Mouse (Mus musculus): ENCODE measurements around the gene Olfr1394. TPM values are rescaled to one million over a fixed set of nuclear protein-coding genes. Genes with fewer than 3 reads are reported as not detected.

Olfr1394 gene
- polyA plus RNA-seq, 1 experiment, result 0.02 TPM

GRCm38 (mm10) chr11:49114774-49115173, 39.4 kb upstream of the Olfr1394 start, which contains the start of gene Olfr1396:
Olfr1396 (minus strand) TSS chr11:49114874.
- Histone ChIP-seq H3K27ac (ENCODE audit: insufficient read depth, low read depth, low read length) (peak within 1 kb of the TSS; percentile 31; the same call in 1 of the 2 replicates), H3K4me1 (ENCODE audit: control insufficient read depth, insufficient read depth, low read length) (no peaks in the 10 kb centered on the region), H3K27me3 (replicated peaks; ENCODE audit: control insufficient read depth, insufficient read depth, low read length) (no peaks in the 10 kb centered on the region), H3K4me3 (ENCODE audit: insufficient read depth, low read depth, low read length) (no peak within 1 kb of the TSS), H3K36me3 (ENCODE audit: control insufficient read depth, insufficient read depth, low read length) (no peaks in the 10 kb centered on the region)
- DNase-seq, result no peak
- no peak for TF ChIP-seq CTCF (conservative IDR thresholded peaks at IDR 0.05; ENCODE audit: insufficient read depth, insufficient read length, low read depth, low read length)
- TF ChIP-seq POLR2A (IDR thresholded peaks at IDR 0.05; ENCODE audit: low read depth, low read length), result no peak

GRCm38 (mm10) chr11:49119635-49120034, 34.5 kb upstream of the Olfr1394 start:
- no peak for TF ChIP-seq CTCF (conservative IDR thresholded peaks at IDR 0.05; ENCODE audit: insufficient read depth, insufficient read length, low read depth, low read length)
- no peak for TF ChIP-seq POLR2A (IDR thresholded peaks at IDR 0.05; ENCODE audit: low read depth, low read length)
- no peak overlapping the region for H3K27ac ChIP-seq (ENCODE audit: insufficient read depth, low read depth, low read length)
- peak; percentile 52 for DNase-seq
- H3K4me3 ChIP-seq (ENCODE audit: insufficient read depth, low read depth, low read length), result no peak overlapping the region
- H3K4me1 ChIP-seq (ENCODE audit: control insufficient read depth, insufficient read depth, low read length), result no peaks in the 10 kb centered on the region
- H3K36me3 ChIP-seq (ENCODE audit: control insufficient read depth, insufficient read depth, low read length), result no peaks in the 10 kb centered on the region
- no peaks in the 10 kb centered on the region for H3K27me3 ChIP-seq (replicated peaks; ENCODE audit: control insufficient read depth, insufficient read depth, low read length)
- WGBS, result 66% methylated on average over 3 of the region's 3 CpGs

GRCm38 (mm10) chr11:49124169-49124568, 30.0 kb upstream of the Olfr1394 start:
- Histone ChIP-seq H3K27me3 (replicated peaks; ENCODE audit: control insufficient read depth, insufficient read depth, low read length) (no peaks in the 10 kb centered on the region), H3K36me3 (ENCODE audit: control insufficient read depth, insufficient read depth, low read length) (no peaks in the 10 kb centered on the region), H3K27ac (ENCODE audit: insufficient read depth, low read depth, low read length) (no peak overlapping the region), H3K4me3 (ENCODE audit: insufficient read depth, low read depth, low read length) (no peak overlapping the region), H3K4me1 (ENCODE audit: control insufficient read depth, insufficient read depth, low read length) (peaks cover 7% of the 10 kb centered on the region; the same call in 1 of the 2 replicates)
- no peak for DNase-seq
- 87% methylated on average over 2 of the region's 2 CpGs for WGBS
- TF ChIP-seq POLR2A (IDR thresholded peaks at IDR 0.05; ENCODE audit: low read depth, low read length), result no peak
- TF ChIP-seq CTCF (conservative IDR thresholded peaks at IDR 0.05; ENCODE audit: insufficient read depth, insufficient read length, low read depth, low read length), result no peak

- Histone ChIP-seq H3K4me3 (ENCODE audit: insufficient read depth, low read depth, low read length) (no peak within 1 kb of the TSS), H3K27ac (ENCODE audit: insufficient read depth, low read depth, low read length) (no peak within 1 kb of the TSS), H3K36me3 (ENCODE audit: control insufficient read depth, insufficient read depth, low read length) (no peaks in the 10 kb centered on the region), H3K27me3 (replicated peaks; ENCODE audit: control insufficient read depth, insufficient read depth, low read length) (no peaks in the 10 kb centered on the region), H3K4me1 (ENCODE audit: control insufficient read depth, insufficient read depth, low read length) (no peaks in the 10 kb centered on the region)
- no peak for DNase-seq
- 92% methylated on average over 6 of the region's 6 CpGs for WGBS
- TF ChIP-seq POLR2A (IDR thresholded peaks at IDR 0.05; ENCODE audit: low read depth, low read length) (no peak), CTCF (conservative IDR thresholded peaks at IDR 0.05; ENCODE audit: insufficient read depth, insufficient read length, low read depth, low read length) (no peak)
Measured at GRCm38 (mm10) chr11:49141974-49142373, 12.2 kb upstream of the Olfr1394 start, which contains the start of gene Olfr1395. Olfr1395 (plus strand) TSS chr11:49142274.

GRCm38 (mm10) chr11:49156821-49157814, 2.9 kb downstream of the Olfr1394 start:
- no peaks in the 10 kb centered on the region for H3K4me1 ChIP-seq (ENCODE audit: control insufficient read depth, insufficient read depth, low read length)
- no peak for TF ChIP-seq CTCF (conservative IDR thresholded peaks at IDR 0.05; ENCODE audit: insufficient read depth, insufficient read length, low read depth, low read length)
- TF ChIP-seq POLR2A (IDR thresholded peaks at IDR 0.05; ENCODE audit: low read depth, low read length), result no peak
- 78% methylated on average over 2 of the region's 2 CpGs for WGBS
- no peaks in the 10 kb centered on the region for H3K27me3 ChIP-seq (replicated peaks; ENCODE audit: control insufficient read depth, insufficient read depth, low read length)
- DNase-seq, result no peak
- no peak overlapping the region for H3K27ac ChIP-seq (ENCODE audit: insufficient read depth, low read depth, low read length)
- H3K4me3 ChIP-seq (ENCODE audit: insufficient read depth, low read depth, low read length), result no peak overlapping the region
- no peaks in the 10 kb centered on the region for H3K36me3 ChIP-seq (ENCODE audit: control insufficient read depth, insufficient read depth, low read length)

- no peak for DNase-seq
- Histone ChIP-seq H3K27me3 (replicated peaks; ENCODE audit: control insufficient read depth, insufficient read depth, low read length) (no peaks in the 10 kb centered on the region), H3K4me1 (ENCODE audit: control insufficient read depth, insufficient read depth, low read length) (peaks cover 5% of the 10 kb centered on the region), H3K27ac (ENCODE audit: insufficient read depth, low read depth, low read length) (no peak overlapping the region), H3K36me3 (ENCODE audit: control insufficient read depth, insufficient read depth, low read length) (no peaks in the 10 kb centered on the region), H3K4me3 (ENCODE audit: insufficient read depth, low read depth, low read length) (peak overlapping the region; percentile 20; the same call in 1 of the 2 replicates)
- TF ChIP-seq CTCF (conservative IDR thresholded peaks at IDR 0.05; ENCODE audit: insufficient read depth, insufficient read length, low read depth, low read length) (no peak), POLR2A (IDR thresholded peaks at IDR 0.05; ENCODE audit: low read depth, low read length) (no peak)
- WGBS, result 16% methylated on average over 50 of the region's 50 CpGs
Measured at GRCm38 (mm10) chr11:49168839-49169611, 14.8 kb downstream of the Olfr1394 start.
